In the genomic region with DNA sequence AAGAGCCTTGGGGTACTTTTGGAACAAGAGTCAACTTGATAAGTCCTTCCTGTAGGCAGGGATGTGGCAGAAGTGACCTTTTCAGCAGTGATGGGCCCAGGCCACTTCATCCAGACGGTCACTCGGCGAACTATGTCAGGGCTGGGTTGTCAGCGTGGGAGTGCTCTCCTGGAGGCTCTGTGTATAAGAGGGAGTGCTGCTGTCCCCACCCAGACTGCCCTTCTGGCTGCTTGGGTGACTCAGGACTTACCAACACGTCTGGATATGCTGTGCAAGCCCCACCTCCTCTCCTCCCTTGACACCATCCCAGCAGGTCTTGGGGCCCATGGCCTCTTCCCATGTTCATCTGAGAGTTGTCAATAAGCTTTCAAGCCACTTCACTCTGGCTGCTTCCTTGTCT, we compare ENCODE assay signal across 23 mouse cellular contexts. TPM values are rescaled to one million over a fixed set of nuclear protein-coding genes. Genes with fewer than 3 reads are reported as not detected.
DNase-seq lines count a peak whose midpoint lies in the region; ATAC-seq and TF ChIP-seq lines count a peak whose summit lies in the region.
"Had no signal": no experiment of that assay in that cellular context is flagged by ENCODE, and none has a peak within 500 bp of the region (broad histone marks: within the 10 kb centered on the region; RNA-seq: fewer than 3 reads in every experiment).

No protein-coding gene starts in this region.

- ATAC-seq in hindbrain, embryonic 12.5 days (ENCODE audit: low FRiP score): no peak
- no peak for ATAC-seq in midbrain, embryonic 11.5 days (ENCODE audit: low FRiP score)
- peak; percentile 12; the same call in 1 of the 2 replicates for ATAC-seq in liver, postnatal 0 days
- ATAC-seq: hindbrain, embryonic 16.5 days had no signal

- peaks cover 24% of the 10 kb centered on the region for H3K4me1 ChIP-seq in hindbrain, embryonic 10.5 days (replicated peaks)
- H3K4me1 ChIP-seq in hindbrain, embryonic 12.5 days: peaks cover 10% of the 10 kb centered on the region
- peaks cover 37% of the 10 kb centered on the region for H3K4me1 ChIP-seq in midbrain, embryonic 10.5 days
- peaks cover 14% of the 10 kb centered on the region for H3K4me1 ChIP-seq in midbrain, embryonic 11.5 days (ENCODE audit: control insufficient read depth, insufficient read depth, low read length)
- peaks cover 7% of the 10 kb centered on the region; the same call in 1 of the 2 replicates for H3K4me1 ChIP-seq in liver, postnatal 0 days (ENCODE audit: insufficient read depth)

- H3K27me3 ChIP-seq in hindbrain, embryonic 10.5 days (ENCODE audit: insufficient read depth, poor library complexity, severe bottlenecking): no peaks in the 10 kb centered on the region
- no peaks in the 10 kb centered on the region for H3K27me3 ChIP-seq in hindbrain, embryonic 12.5 days
- no peaks in the 10 kb centered on the region for H3K27me3 ChIP-seq in midbrain, embryonic 10.5 days (ENCODE audit: low read depth, poor library complexity, severe bottlenecking)
- no peaks in the 10 kb centered on the region for H3K27me3 ChIP-seq in midbrain, embryonic 11.5 days (ENCODE audit: control insufficient read depth, insufficient read depth, low read length)
- H3K27me3 ChIP-seq in liver, postnatal 0 days (ENCODE audit: insufficient read depth, low read length): no peaks in the 10 kb centered on the region
- H3K27me3 ChIP-seq: heart, embryonic 12.5 days; limb, embryonic 13.5 days; midbrain, embryonic 12.5 days; neural tube, embryonic 13.5 days had no signal

- DNase-seq in hindbrain, embryonic 10.5 days (ENCODE audit: low spot score): no peak
- no peak for DNase-seq in midbrain, embryonic 10.5 days (ENCODE audit: low spot score)
- no peak for DNase-seq in midbrain, embryonic 11.5 days (ENCODE audit: low spot score, missing footprints)
- peak; percentile 53 for DNase-seq in Muller cell, postnatal 12 days (ENCODE audit: inconsistent ontology term)
- no peak for DNase-seq in liver, postnatal 0 days
- DNase-seq in left cerebral cortex, adult 11 months (ENCODE audit: low spot score): no peak
- DNase-seq in gastrocnemius, adult 18-20 months (ENCODE audit: low spot score): no peak
- DNase-seq: adrenal gland, postnatal 36 days; cerebellum, postnatal 25 days; embryo, embryonic 11 days; gastrocnemius, adult 2 months; heart, postnatal 36 days; kidney, adult 11 months; lung, embryonic 14.5 days; thymus, postnatal 36 days had no signal

- no peak overlapping the region for H3K4me3 ChIP-seq in hindbrain, embryonic 10.5 days
- no peak overlapping the region for H3K4me3 ChIP-seq in hindbrain, embryonic 12.5 days
- no peak overlapping the region for H3K4me3 ChIP-seq in midbrain, embryonic 10.5 days
- no peak overlapping the region for H3K4me3 ChIP-seq in midbrain, embryonic 11.5 days (ENCODE audit: low read depth, low read length)
- H3K4me3 ChIP-seq in liver, postnatal 0 days (ENCODE audit: low read depth, low read length): no peak overlapping the region
- H3K4me3 ChIP-seq: gastrocnemius, adult 2 months; heart, embryonic 12.5 days; limb, embryonic 13.5 days; midbrain, embryonic 12.5 days; neural tube, embryonic 13.5 days had no signal

- no peak overlapping the region for H3K4me2 ChIP-seq in hindbrain, embryonic 12.5 days (replicated peaks)
- H3K4me2 ChIP-seq in midbrain, embryonic 11.5 days: no peak overlapping the region
- H3K4me2 ChIP-seq in liver, postnatal 0 days (ENCODE audit: low read depth, low read length): no peak overlapping the region
- H3K4me2 ChIP-seq: heart, embryonic 12.5 days; limb, embryonic 13.5 days; lung, embryonic 14.5 days; midbrain, embryonic 12.5 days; neural tube, embryonic 13.5 days had no signal

- H3K27ac ChIP-seq in hindbrain, embryonic 10.5 days: peak overlapping the region; percentile 88
- no peak overlapping the region for H3K27ac ChIP-seq in hindbrain, embryonic 12.5 days
- peak overlapping the region; percentile 84 for H3K27ac ChIP-seq in midbrain, embryonic 10.5 days (replicated peaks)
- H3K27ac ChIP-seq in midbrain, embryonic 11.5 days (ENCODE audit: low read depth, low read length): no peak overlapping the region
- H3K27ac ChIP-seq in liver, postnatal 0 days (ENCODE audit: low read depth): no peak overlapping the region
- H3K27ac ChIP-seq: gastrocnemius, adult 2 months; limb, embryonic 13.5 days; macrophage; midbrain, embryonic 12.5 days; neural tube, embryonic 13.5 days had no signal

- TF ChIP-seq CTCF in liver, postnatal 0 days (IDR thresholded peaks at IDR 0.05; ENCODE audit: low read depth): no peak

- H3K9ac ChIP-seq in hindbrain, embryonic 12.5 days: no peak overlapping the region
- no peak overlapping the region for H3K9ac ChIP-seq in midbrain, embryonic 11.5 days (ENCODE audit: low read length)
- H3K9ac ChIP-seq in liver, postnatal 0 days (replicated peaks): no peak overlapping the region
- H3K9ac ChIP-seq: heart, embryonic 12.5 days; limb, embryonic 13.5 days; lung, embryonic 14.5 days; midbrain, embryonic 12.5 days; neural tube, embryonic 13.5 days had no signal

- TF ChIP-seq EP300 in liver, postnatal 0 days (IDR thresholded peaks at IDR 0.05; ENCODE audit: low read depth): no peak

- peaks cover 5% of the 10 kb centered on the region for H3K9me3 ChIP-seq in hindbrain, embryonic 10.5 days
- H3K9me3 ChIP-seq in hindbrain, embryonic 12.5 days (replicated peaks): no peaks in the 10 kb centered on the region
- peaks cover 11% of the 10 kb centered on the region for H3K9me3 ChIP-seq in midbrain, embryonic 10.5 days (replicated peaks)
- H3K9me3 ChIP-seq in midbrain, embryonic 11.5 days (ENCODE audit: control insufficient read depth, low read length): peaks cover 4% of the 10 kb centered on the region; the same call in 1 of the 2 replicates
- H3K9me3 ChIP-seq in liver, postnatal 0 days (ENCODE audit: low read length): peaks cover 5% of the 10 kb centered on the region
- H3K9me3 ChIP-seq: neural tube, embryonic 13.5 days had no signal

- 72% methylated on average over 5 of the region's 5 CpGs for WGBS in hindbrain, embryonic 10.5 days
- WGBS in hindbrain, embryonic 12.5 days: 69% methylated on average over 5 of the region's 5 CpGs
- WGBS in midbrain, embryonic 10.5 days: 79% methylated on average over 5 of the region's 5 CpGs
- WGBS in midbrain, embryonic 11.5 days: 71% methylated on average over 5 of the region's 5 CpGs
- WGBS in liver, postnatal 0 days (ENCODE audit: insufficient replicate concordance): 58% methylated on average over 5 of the region's 5 CpGs

- peaks cover 24% of the 10 kb centered on the region for H3K36me3 ChIP-seq in hindbrain, embryonic 10.5 days
- peaks cover 17% of the 10 kb centered on the region for H3K36me3 ChIP-seq in hindbrain, embryonic 12.5 days
- H3K36me3 ChIP-seq in midbrain, embryonic 10.5 days: peaks cover 24% of the 10 kb centered on the region
- peaks cover 7% of the 10 kb centered on the region for H3K36me3 ChIP-seq in midbrain, embryonic 11.5 days (ENCODE audit: control insufficient read depth, insufficient read depth, low read length)
- peaks cover 20% of the 10 kb centered on the region for H3K36me3 ChIP-seq in liver, postnatal 0 days (replicated peaks; ENCODE audit: insufficient read depth, low read length)

RNA-seq across cellular contexts. Expression of gene Nuak2, which starts 37.5 kb away (rescaled TPM):
- polyA plus RNA-seq in hindbrain, embryonic 10.5 days (2016; fragmentation: Nextera tagmentation; extraction: Ambion mirVana): 42.3 and 44.4 TPM in 2 replicates
- 29.7 and 30.0 TPM in 2 replicates for polyA plus RNA-seq in hindbrain, embryonic 12.5 days (2016; fragmentation: Nextera tagmentation; extraction: Ambion mirVana)
- 87.1 and 101 TPM in 2 replicates for polyA plus RNA-seq in midbrain, embryonic 10.5 days (2016; fragmentation: Nextera tagmentation; extraction: Ambion mirVana)
- polyA plus RNA-seq in midbrain, embryonic 11.5 days (2014; fragmentation: Nextera tagmentation; extraction: Ambion mirVana): 100 and 105 TPM in 2 replicates
- polyA plus RNA-seq in liver, postnatal 0 days (2015; fragmentation: Nextera tagmentation; extraction: Ambion mirVana): 6.0 and 6.8 TPM in 2 replicates
- 1 to 10 TPM in 1 of 2 experiments, under 1 TPM in 1; 0.87 to 1.1 TPM for total RNA-seq in gastrocnemius, adult 18-20 months (2021)

RNA-seq across cellular contexts. Expression of gene Tmcc2, which starts 37.7 kb away (rescaled TPM):
- polyA plus RNA-seq in hindbrain, embryonic 10.5 days (2016; fragmentation: Nextera tagmentation; extraction: Ambion mirVana): 15.1 and 18.7 TPM in 2 replicates
- polyA plus RNA-seq in hindbrain, embryonic 12.5 days (2016; fragmentation: Nextera tagmentation; extraction: Ambion mirVana): 36.3 and 37.8 TPM in 2 replicates
- 9.6 and 13.3 TPM in 2 replicates for polyA plus RNA-seq in midbrain, embryonic 10.5 days (2016; fragmentation: Nextera tagmentation; extraction: Ambion mirVana)
- 8.9 and 11.1 TPM in 2 replicates for polyA plus RNA-seq in midbrain, embryonic 11.5 days (2014; fragmentation: Nextera tagmentation; extraction: Ambion mirVana)
- polyA plus RNA-seq in liver, postnatal 0 days (2015; fragmentation: Nextera tagmentation; extraction: Ambion mirVana): 154 TPM in 2 replicates
- total RNA-seq in gastrocnemius, adult 18-20 months (2021): 10 to 100 TPM; 36.8 to 41.5 TPM

RNA-seq across cellular contexts. Expression of gene Klhdc8a, which starts 55.0 kb away (rescaled TPM):
- polyA plus RNA-seq in hindbrain, embryonic 10.5 days (2016; fragmentation: Nextera tagmentation; extraction: Ambion mirVana): 1.0 and 3.5 TPM in 2 replicates
- polyA plus RNA-seq in hindbrain, embryonic 12.5 days (2016; fragmentation: Nextera tagmentation; extraction: Ambion mirVana): 5.1 and 5.3 TPM in 2 replicates
- polyA plus RNA-seq in midbrain, embryonic 10.5 days (2016; fragmentation: Nextera tagmentation; extraction: Ambion mirVana): 1.4 and 2.8 TPM in 2 replicates
- 3.5 and 4.5 TPM in 2 replicates for polyA plus RNA-seq in midbrain, embryonic 11.5 days (2014; fragmentation: Nextera tagmentation; extraction: Ambion mirVana)
- 0.32 and 0.40 TPM in 2 replicates for polyA plus RNA-seq in liver, postnatal 0 days (2015; fragmentation: Nextera tagmentation; extraction: Ambion mirVana)
- under 1 TPM; 0.27 to 0.36 TPM for total RNA-seq in gastrocnemius, adult 18-20 months (2021)
- total RNA-seq: monocyte, adult 5-6 weeks had no signal
- polyA plus RNA-seq: macrophage had no signal

Comparison
In these comparisons a context has a peak if more than half of its experiments do, and no peak if none do; other contexts are left out.
1. H3K27ac ChIP-seq: peak in hindbrain, embryonic 10.5 days (single experiment) and midbrain, embryonic 10.5 days (single experiment); none in hindbrain, embryonic 12.5 days (single experiment), midbrain, embryonic 11.5 days (single experiment) and liver, postnatal 0 days (single experiment).